Mouse (Mus musculus): ENCODE measurements around the gene Tph1. TPM values are rescaled to one million over a fixed set of nuclear protein-coding genes. Genes with fewer than 3 reads are reported as not detected.

The Tph1 gene
- polyA plus RNA-seq, 1 experiment from 2014 or later = 0.62 TPM

DNA sequence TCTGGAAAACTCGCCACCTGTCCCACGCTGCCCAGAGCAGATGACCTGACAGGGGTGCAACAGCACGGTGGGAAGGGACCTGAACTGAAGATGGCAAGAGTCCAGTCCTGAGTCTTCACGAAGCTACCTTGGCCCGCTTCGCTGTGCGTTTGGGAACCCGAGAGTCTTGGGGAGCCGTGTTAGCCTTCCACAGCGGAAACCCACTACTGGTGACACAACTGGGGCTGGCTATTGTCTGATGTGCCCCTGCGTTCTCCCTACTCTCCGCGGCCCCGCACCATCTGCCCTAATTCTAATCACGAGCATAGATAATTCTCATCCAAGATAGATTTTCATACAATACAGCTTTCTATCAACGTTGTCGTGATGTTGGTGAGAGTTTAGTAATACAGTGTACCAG is 32.3 kb downstream of the Tph1 start:
- Histone ChIP-seq H3K36me3 (no peaks in the 10 kb centered on the region), H3K9me3 (no peaks in the 10 kb centered on the region), H3K9ac (peak overlapping the region; percentile 87), H3K4me2 (peak overlapping the region; percentile 86), H3K27ac (peak overlapping the region; percentile 92), H3K4me1 (replicated peaks) (peaks cover 32% of the 10 kb centered on the region), H3K27me3 (peaks cover 14% of the 10 kb centered on the region), H3K4me3 (peak overlapping the region; percentile 67)
- ATAC-seq (ENCODE audit: low FRiP score) = peak; percentile 50; the same call in 1 of the 2 replicates
- 11% methylated on average over 17 of the region's 17 CpGs for WGBS

DNA sequence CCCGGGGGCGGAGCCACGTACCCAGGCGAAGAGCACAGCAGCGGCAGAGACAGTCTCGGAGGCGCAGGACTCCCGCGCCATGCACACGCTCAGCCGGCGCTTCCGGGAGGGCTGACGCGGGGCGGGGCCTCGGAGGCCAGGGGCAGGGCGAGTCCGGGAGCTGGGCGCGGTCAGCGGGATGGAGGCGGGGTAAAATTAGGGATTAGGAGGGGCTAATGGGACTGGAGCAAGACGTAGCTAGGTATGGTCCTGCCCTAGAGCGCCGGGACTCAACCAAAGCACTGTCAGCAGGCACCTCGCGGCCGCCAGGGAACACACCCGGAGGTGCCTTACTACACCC is 32.7 kb downstream of the Tph1 start, which contains the start of gene Sergef:
Gene Sergef, minus strand, starts transcription at position 116 of the 340 bp plus-strand sequence.
- H3K36me3 ChIP-seq = peaks cover 3% of the 10 kb centered on the region
- H3K27me3 ChIP-seq = peaks cover 14% of the 10 kb centered on the region
- peak within 1 kb of the TSS; percentile 86 for H3K4me2 ChIP-seq
- H3K4me1 ChIP-seq (replicated peaks) = peaks cover 32% of the 10 kb centered on the region
- H3K4me3 ChIP-seq = peak within 1 kb of the TSS; percentile 67
- under 1% methylated on average over 30 of the region's 30 CpGs for WGBS
- H3K9ac ChIP-seq = peak within 1 kb of the TSS; percentile 87
- peak within 1 kb of the TSS; percentile 92 for H3K27ac ChIP-seq
- no peaks in the 10 kb centered on the region for H3K9me3 ChIP-seq
- ATAC-seq (ENCODE audit: low FRiP score) = peak; percentile 95

DNA sequence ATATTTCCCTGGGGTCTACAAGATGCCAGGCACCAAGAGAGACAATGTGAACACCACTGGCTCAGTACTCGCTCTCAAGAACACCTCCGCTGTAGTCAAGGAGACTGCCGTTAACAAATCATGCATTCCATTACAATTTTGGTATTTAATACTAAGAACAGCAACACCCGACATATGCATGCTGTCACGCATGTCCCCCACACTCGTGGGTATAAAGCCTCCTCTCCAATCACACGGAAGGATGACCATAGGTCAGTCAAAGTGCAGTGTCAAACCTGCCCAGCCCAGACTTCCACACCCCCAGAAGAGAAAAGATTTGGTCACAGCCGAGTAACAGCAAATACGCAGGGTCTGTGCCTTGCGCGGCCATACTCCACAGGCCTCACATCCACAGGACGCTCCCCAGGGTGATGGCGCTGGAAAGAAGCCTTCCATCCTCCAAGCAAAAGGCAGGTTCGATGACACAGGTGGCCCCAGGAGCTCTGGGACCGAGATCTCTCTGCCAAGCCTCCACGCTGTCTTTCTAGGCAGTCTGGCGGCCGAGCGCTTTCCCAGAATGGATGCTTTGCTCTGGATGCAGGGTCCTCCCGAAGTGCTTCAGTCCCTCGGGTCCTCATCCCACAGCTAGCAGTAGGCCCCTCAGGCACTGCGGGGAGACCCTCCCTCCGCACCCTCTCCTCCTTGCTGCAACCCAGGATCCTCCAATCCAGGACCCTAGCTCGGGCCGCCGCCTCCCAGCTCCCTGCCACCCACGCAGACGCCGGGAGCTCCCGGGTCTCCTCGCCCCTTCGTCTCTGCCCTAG is 33.2 kb downstream of the Tph1 start:
- H3K4me3 ChIP-seq = peak overlapping the region; percentile 67
- peak; percentile 59 for ATAC-seq (ENCODE audit: low FRiP score)
- H3K9ac ChIP-seq = peak overlapping the region; percentile 87
- H3K4me1 ChIP-seq (replicated peaks) = peaks cover 32% of the 10 kb centered on the region
- peak overlapping the region; percentile 92 for H3K27ac ChIP-seq
- WGBS = 6% methylated on average over 32 of the region's 32 CpGs
- H3K4me2 ChIP-seq = peak overlapping the region; percentile 86
- H3K27me3 ChIP-seq = peaks cover 14% of the 10 kb centered on the region
- peaks cover 9% of the 10 kb centered on the region for H3K36me3 ChIP-seq
- no peaks in the 10 kb centered on the region for H3K9me3 ChIP-seq

DNA sequence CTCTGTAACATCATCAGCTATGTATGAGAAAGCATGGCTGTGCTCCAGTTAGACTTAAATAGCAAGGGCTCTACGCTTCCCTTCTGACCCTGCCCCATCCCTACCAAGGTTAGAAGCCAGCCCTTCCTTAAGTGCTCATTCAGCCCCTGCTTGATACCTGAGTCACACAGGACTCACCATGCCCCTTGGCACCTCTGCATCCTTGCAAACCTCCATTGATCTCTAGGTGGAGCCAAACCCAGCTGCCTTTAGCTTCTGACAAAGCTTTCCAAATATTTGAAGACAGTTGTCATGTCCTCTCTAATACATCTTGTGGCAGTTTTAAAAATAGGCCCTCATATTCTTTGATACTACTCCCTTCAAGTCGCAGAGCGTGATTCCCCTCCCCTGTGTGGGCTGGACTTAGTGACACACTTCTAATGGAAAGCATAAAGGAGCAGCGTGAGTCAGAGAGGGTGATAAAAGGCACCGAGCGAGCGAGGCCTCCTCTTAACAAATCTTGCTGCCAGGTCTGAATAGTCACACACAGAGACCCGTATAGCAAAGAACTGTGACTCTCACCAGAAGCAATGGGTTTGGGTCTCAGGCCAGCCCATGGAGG is 43.9 kb downstream of the Tph1 start:
- H3K4me2 ChIP-seq = no peak overlapping the region
- no peaks in the 10 kb centered on the region for H3K9me3 ChIP-seq
- no peak overlapping the region for H3K9ac ChIP-seq
- WGBS = 37% methylated on average over 8 of the region's 8 CpGs
- H3K36me3 ChIP-seq = peaks cover 52% of the 10 kb centered on the region
- H3K27ac ChIP-seq = no peak overlapping the region
- H3K27me3 ChIP-seq = no peaks in the 10 kb centered on the region
- peaks cover 4% of the 10 kb centered on the region; the same call in 1 of the 2 replicates for H3K4me1 ChIP-seq (replicated peaks)
- no peak overlapping the region for H3K4me3 ChIP-seq
- no peak for ATAC-seq (ENCODE audit: low FRiP score)

DNA sequence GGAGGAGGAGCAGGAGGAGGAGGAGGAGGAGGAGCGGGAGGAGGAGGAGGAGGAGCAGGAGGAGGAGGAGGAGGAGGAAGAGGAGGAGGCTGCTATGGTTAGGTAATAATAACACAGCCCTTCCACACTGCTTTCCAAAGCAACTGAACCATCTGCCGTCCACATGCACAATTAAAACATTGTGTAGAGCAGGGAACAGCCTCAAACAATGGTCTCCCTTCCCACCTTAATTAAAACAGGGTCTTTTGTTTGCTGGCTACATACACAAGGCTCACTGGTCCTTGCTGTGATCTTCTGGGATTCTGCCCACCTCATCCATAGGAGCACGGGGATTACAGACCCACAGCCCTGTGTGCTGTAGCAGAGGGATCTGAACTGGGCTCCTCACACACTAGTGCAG is 48.4 kb downstream of the Tph1 start:
- no peaks in the 10 kb centered on the region for H3K9me3 ChIP-seq
- ATAC-seq (ENCODE audit: low FRiP score) = no peak
- H3K4me1 ChIP-seq (replicated peaks) = peaks cover 3% of the 10 kb centered on the region; the same call in 1 of the 2 replicates
- no peak overlapping the region for H3K4me2 ChIP-seq
- peaks cover 49% of the 10 kb centered on the region for H3K36me3 ChIP-seq
- WGBS = 36% methylated on average over 2 of the region's 3 CpGs
- no peak overlapping the region for H3K4me3 ChIP-seq
- no peaks in the 10 kb centered on the region for H3K27me3 ChIP-seq
- peak overlapping the region; percentile 30 for H3K27ac ChIP-seq
- no peak overlapping the region for H3K9ac ChIP-seq

DNA sequence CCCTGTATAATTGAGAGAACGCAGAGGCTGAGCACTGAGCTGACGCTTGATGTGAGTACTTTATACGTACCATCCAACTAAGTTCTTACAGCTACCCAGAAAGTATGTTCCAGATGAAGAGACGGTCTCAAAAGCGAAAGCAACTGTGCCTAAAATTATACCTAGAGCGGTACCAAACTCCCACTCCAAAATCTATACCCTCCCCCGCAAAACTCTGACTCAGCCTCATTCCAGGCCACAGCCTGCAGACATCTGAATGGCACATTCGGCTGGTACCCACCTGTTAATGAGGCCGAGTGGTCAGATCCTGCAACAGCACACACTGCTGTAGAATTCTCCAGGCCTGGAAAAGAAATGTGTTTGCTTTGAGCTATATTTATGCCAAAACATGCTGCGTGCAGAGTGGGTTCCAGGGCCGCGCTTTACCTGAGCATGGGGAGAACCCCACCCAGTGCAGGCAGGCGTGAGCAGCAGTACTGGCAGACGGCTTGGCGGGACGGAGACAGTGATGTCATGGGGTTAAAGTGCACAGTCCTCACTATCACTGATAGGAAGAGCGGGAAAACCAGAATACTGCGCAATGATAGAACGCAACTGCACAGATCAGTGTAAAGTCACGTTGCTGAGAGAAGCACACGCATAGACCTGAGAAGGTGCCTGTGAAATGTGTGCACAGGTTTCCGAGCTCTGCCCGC is 53.8 kb downstream of the Tph1 start:
- H3K36me3 ChIP-seq = peaks cover 70% of the 10 kb centered on the region
- H3K4me2 ChIP-seq = no peak overlapping the region
- H3K4me3 ChIP-seq = no peak overlapping the region
- no peak overlapping the region for H3K9ac ChIP-seq
- ATAC-seq (ENCODE audit: low FRiP score) = no peak
- WGBS = 94% methylated on average over 23 of the region's 23 CpGs
- H3K4me1 ChIP-seq (replicated peaks) = no peaks in the 10 kb centered on the region
- no peaks in the 10 kb centered on the region for H3K27me3 ChIP-seq
- H3K27ac ChIP-seq = no peak overlapping the region
- H3K9me3 ChIP-seq = no peaks in the 10 kb centered on the region

DNA sequence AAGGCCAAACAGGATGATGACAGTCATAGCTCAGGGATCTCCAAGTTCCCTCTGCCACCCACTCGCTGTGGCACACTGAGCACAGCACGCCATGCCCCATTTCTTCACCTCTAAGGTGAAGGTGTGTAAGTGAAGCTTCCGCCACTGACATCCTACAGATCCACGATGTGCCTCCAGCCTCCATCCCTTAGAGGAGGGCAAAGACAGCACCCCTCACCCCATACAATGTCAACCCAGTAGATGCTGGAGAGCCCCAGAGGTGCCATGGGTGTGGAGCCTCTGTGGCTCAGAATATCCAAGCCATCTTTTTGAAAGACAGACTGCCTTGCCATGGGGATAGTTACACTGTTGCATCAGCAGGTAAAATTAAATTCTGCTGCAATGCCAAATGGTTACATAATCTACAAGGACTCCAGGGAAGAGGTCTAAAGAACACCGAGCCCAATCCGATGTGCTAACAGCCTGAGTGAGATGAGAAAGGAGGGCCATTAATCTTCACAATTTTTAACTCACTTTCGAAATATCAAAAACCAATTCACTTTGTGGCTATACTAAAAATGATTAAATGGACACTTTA is 55.8 kb downstream of the Tph1 start:
- Histone ChIP-seq H3K4me3 (no peak overlapping the region), H3K9ac (no peak overlapping the region), H3K4me2 (no peak overlapping the region), H3K27ac (no peak overlapping the region), H3K27me3 (no peaks in the 10 kb centered on the region), H3K36me3 (peaks cover 84% of the 10 kb centered on the region), H3K4me1 (replicated peaks) (no peaks in the 10 kb centered on the region), H3K9me3 (no peaks in the 10 kb centered on the region)
- 93% methylated on average over 7 of the region's 7 CpGs for WGBS
- no peak for ATAC-seq (ENCODE audit: low FRiP score)

DNA sequence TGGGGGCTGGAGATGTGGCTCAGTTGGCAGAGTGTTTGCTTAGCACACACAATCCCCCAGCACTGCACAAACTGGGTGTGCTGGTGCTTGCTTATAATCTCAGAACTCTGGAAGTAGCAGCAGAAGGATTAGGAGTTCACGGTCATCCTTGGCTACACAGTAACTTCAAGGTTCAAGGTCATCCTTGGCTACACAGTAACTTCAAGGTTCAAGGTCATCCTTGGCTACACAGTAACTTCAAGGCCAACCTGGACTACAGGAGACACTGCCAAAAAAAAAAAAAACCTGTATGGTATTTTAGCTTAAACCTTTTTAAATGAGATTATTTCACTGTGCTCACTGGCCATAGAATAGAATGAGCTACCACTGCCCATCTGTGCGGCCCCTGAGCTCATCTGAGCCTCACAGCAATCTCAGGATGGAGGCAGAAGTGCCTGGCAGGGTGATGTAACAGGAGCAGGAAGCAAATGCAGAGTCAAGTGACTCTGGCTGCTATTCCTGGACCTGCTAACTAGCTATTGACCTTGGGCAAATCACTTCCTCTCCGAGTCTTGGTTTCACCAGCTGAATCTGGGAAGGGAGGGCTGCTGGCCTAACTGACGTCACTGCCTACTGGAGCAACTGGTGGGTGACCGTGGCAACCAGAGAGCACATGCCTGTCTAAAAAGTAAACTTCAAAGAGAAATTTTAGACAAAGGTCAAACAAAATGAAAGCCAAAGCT is 56.9 kb downstream of the Tph1 start:
- no peak overlapping the region for H3K4me3 ChIP-seq
- no peaks in the 10 kb centered on the region for H3K27me3 ChIP-seq
- H3K36me3 ChIP-seq = peaks cover 74% of the 10 kb centered on the region
- no peak overlapping the region for H3K9ac ChIP-seq
- no peaks in the 10 kb centered on the region for H3K4me1 ChIP-seq (replicated peaks)
- H3K27ac ChIP-seq = no peak overlapping the region
- no peak overlapping the region for H3K4me2 ChIP-seq
- ATAC-seq (ENCODE audit: low FRiP score) = no peak
- H3K9me3 ChIP-seq = no peaks in the 10 kb centered on the region
- 68% methylated on average over 5 of the region's 5 CpGs for WGBS

DNA sequence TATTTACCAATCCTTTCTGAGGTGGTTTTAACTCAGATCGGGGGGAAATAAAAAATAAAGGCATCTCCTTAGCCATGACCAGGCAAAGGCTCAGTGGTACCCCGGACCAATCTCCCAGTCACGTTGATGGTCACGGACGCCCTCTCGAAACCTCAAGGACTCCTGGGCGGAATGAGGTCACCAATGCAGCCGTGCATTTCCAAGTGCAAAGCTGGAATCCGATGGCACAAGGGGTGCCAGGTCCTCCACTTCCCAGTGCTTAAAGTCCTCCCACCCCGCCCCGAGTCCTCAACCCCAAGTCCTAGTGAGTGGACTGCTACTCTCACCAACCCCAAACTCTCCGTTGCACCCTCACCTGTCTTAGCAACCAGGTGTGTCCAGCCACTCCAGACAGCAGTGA is 58.1 kb downstream of the Tph1 start:
- Histone ChIP-seq H3K27me3 (no peaks in the 10 kb centered on the region), H3K4me3 (no peak overlapping the region), H3K36me3 (peaks cover 67% of the 10 kb centered on the region), H3K4me1 (replicated peaks) (no peaks in the 10 kb centered on the region), H3K4me2 (no peak overlapping the region), H3K27ac (no peak overlapping the region), H3K9ac (no peak overlapping the region), H3K9me3 (no peaks in the 10 kb centered on the region)
- no peak for ATAC-seq (ENCODE audit: low FRiP score)
- 94% methylated on average over 12 of the region's 12 CpGs for WGBS

DNA sequence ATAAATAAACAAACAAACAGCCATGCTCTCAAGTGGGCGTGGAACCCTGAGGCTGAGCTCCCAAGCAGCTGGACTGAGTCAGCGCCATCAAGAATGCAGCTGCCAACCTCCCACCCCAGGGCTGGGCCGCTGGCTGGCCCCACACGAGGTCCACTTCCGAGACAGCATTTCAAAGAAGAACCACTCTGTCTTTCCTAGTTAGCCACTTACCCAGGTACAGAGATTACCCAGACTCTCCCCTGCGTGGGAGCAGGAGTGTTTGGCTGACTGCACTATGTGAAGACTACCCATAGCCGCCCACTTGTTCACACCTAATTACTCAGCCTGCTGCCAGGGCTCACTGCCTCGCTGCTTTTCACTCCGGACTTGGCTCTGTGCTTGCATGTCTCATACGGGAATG is 59.2 kb downstream of the Tph1 start:
- Histone ChIP-seq H3K27me3 (no peaks in the 10 kb centered on the region), H3K4me3 (no peak overlapping the region), H3K9ac (no peak overlapping the region), H3K36me3 (peaks cover 61% of the 10 kb centered on the region), H3K27ac (no peak overlapping the region), H3K4me2 (no peak overlapping the region), H3K4me1 (replicated peaks) (no peaks in the 10 kb centered on the region), H3K9me3 (no peaks in the 10 kb centered on the region)
- WGBS = 82% methylated on average over 10 of the region's 10 CpGs
- ATAC-seq (ENCODE audit: low FRiP score) = no peak

DNA sequence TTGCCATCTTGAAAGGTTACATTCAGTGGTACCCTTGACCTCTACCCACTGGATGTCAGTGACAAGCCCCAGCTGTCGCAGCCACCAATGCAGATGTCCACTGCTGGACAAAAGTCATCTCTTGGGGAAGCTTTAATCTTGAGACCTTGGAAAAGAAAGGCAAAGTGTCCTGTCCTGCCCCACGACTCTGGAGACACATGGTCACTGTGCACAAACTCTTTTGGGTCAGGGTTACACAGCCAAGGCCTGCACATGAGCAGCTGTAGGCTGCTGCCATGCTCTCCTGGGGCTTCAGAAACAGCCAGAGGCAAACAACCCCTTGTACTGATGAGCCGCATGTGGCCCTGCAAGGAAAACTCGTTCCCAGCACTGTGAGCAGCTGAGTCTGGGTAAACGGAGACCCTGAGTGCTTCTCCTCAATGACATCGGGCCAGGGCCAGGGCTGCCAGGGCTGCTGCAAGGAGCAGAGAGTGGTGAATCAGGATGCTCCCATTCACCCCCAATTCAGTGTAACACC is 59.9 kb downstream of the Tph1 start:
- H3K4me1 ChIP-seq (replicated peaks) = peaks cover 3% of the 10 kb centered on the region; the same call in 1 of the 2 replicates
- no peak overlapping the region for H3K9ac ChIP-seq
- 64% methylated on average over 6 of the region's 6 CpGs for WGBS
- no peak overlapping the region for H3K4me2 ChIP-seq
- no peaks in the 10 kb centered on the region for H3K27me3 ChIP-seq
- H3K4me3 ChIP-seq = no peak overlapping the region
- H3K27ac ChIP-seq = no peak overlapping the region
- ATAC-seq (ENCODE audit: low FRiP score) = no peak
- H3K9me3 ChIP-seq = no peaks in the 10 kb centered on the region
- peaks cover 58% of the 10 kb centered on the region for H3K36me3 ChIP-seq

Measured in hindbrain, embryonic 13.5 days (tissue).